Mouse (Mus musculus): ENCODE data around the gene Clec1a. TPM values are rescaled to one million over a fixed set of nuclear protein-coding genes. Genes with fewer than 3 reads are reported as not detected.

Clec1a gene
- 2.3 and 3.9 TPM in 2 replicates for polyA plus RNA-seq (2015; fragmentation: Nextera tagmentation; extraction: Ambion mirVana)

GRCm38 (mm10) chr6:129451411-129452039, at the start of gene Clec1a:
TSS of gene Clec1a (minus strand) at chr6:129452000.

GRCm38 (mm10) chr6:129408562-129408961, 43.2 kb downstream of the Clec1a start, which contains the start of gene Clec9a:
TSS of gene Clec9a (plus strand) at chr6:129408862.

GRCm38 (mm10) chr6:129396997-129397396, 54.8 kb downstream of the Clec1a start, which contains the start of gene Clec1b:
TSS of gene Clec1b (plus strand) at chr6:129397297.

DNA sequence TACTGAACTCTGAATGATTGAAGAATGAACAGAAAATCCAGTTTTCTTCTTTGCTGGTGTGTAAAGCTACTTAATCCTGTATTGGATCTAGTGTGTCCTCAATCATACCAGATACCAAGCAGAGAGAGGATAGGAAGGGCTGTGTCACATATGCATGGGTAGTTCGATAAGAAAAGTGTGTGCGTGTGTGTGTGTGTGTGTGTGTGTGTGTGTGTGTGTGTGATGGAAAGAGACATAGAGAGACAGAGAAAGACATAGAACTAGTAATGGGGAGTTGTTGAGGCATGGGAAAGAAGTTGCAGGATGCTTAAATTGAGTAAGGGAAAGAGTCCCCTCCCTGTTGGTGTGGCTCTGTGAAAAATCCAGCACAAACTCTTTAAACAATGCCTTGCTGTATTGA, 66.0 kb downstream of the Clec1a start, which contains the start of gene Clec12b:
Gene Clec12b, minus strand, starts transcription at position 101 of the 400 bp plus-strand sequence.

Other genes starting within 250 kb of the Clec1a start
- gene Cd69, start 176.6 kb downstream of the Clec1a start, polyA plus RNA-seq (2015; fragmentation: Nextera tagmentation; extraction: Ambion mirVana): 2.4 and 4.1 TPM in 2 replicates
- not detected in 2 replicates for gene 4922502D21Rik, start 120.2 kb downstream of the Clec1a start, polyA plus RNA-seq (2015; fragmentation: Nextera tagmentation; extraction: Ambion mirVana)
- gene Clec12a, start 109.3 kb downstream of the Clec1a start, polyA plus RNA-seq (2015; fragmentation: Nextera tagmentation; extraction: Ambion mirVana): 23.3 and 29.6 TPM in 2 replicates
- gene Clec12b, start 66.1 kb downstream of the Clec1a start, polyA plus RNA-seq (2015; fragmentation: Nextera tagmentation; extraction: Ambion mirVana): 0.79 and 1.3 TPM in 2 replicates
- gene Clec1b, start 54.7 kb downstream of the Clec1a start, polyA plus RNA-seq (2015; fragmentation: Nextera tagmentation; extraction: Ambion mirVana): 14.0 and 14.6 TPM in 2 replicates
- gene Clec9a, start 43.1 kb downstream of the Clec1a start, polyA plus RNA-seq (2015; fragmentation: Nextera tagmentation; extraction: Ambion mirVana): 0.44 and 0.63 TPM in 2 replicates
- 0.94 and 1.8 TPM in 2 replicates for gene Olr1, start 55.2 kb upstream of the Clec1a start, polyA plus RNA-seq (2015; fragmentation: Nextera tagmentation; extraction: Ambion mirVana)
- not detected in 2 replicates for gene Tmem52b, start 60.6 kb upstream of the Clec1a start, polyA plus RNA-seq (2015; fragmentation: Nextera tagmentation; extraction: Ambion mirVana)
- 40.3 and 41.6 TPM in 2 replicates for gene Gabarapl1, start 81.2 kb upstream of the Clec1a start, polyA plus RNA-seq (2015; fragmentation: Nextera tagmentation; extraction: Ambion mirVana)
- 0.70 and 0.99 TPM in 2 replicates for gene Klre1, start 125.9 kb upstream of the Clec1a start, polyA plus RNA-seq (2015; fragmentation: Nextera tagmentation; extraction: Ambion mirVana)
- 6.3 and 8.0 TPM in 2 replicates for gene Klrd1, start 139.8 kb upstream of the Clec1a start, polyA plus RNA-seq (2015; fragmentation: Nextera tagmentation; extraction: Ambion mirVana)
- gene Klrk1, start 171.9 kb upstream of the Clec1a start, polyA plus RNA-seq (2015; fragmentation: Nextera tagmentation; extraction: Ambion mirVana): 3.0 and 6.1 TPM in 2 replicates
- not detected in 2 replicates for gene Klrc3, start 191.3 kb upstream of the Clec1a start, polyA plus RNA-seq (2015; fragmentation: Nextera tagmentation; extraction: Ambion mirVana)
- 0.34 and 0.51 TPM in 2 replicates for gene Klrc2, start 208.7 kb upstream of the Clec1a start, polyA plus RNA-seq (2015; fragmentation: Nextera tagmentation; extraction: Ambion mirVana)
- 1.9 and 3.3 TPM in 2 replicates for gene Klrc1, start 227.0 kb upstream of the Clec1a start, polyA plus RNA-seq (2015; fragmentation: Nextera tagmentation; extraction: Ambion mirVana)

Data from spleen, postnatal 0 days (tissue).